In genomic region chr3:107472198-107472597, GRCm38 (mm10) we compare ENCODE assay signal across 8 mouse cellular contexts. TPM values are rescaled to one million over a fixed set of nuclear protein-coding genes. Genes with fewer than 3 reads are reported as not detected.
DNase-seq lines count a peak whose midpoint lies in the region; ATAC-seq lines count a peak whose summit lies in the region.

No protein-coding gene starts in this region.

- DNase-seq in frontal cortex, postnatal 14 days (ENCODE audit: low spot score in 2 of 2): no peak
- peak; percentile 31 for DNase-seq in 416B (ENCODE audit: low read depth)
- peak; percentile 49 for DNase-seq in adrenal gland, postnatal 25 days
- peak; percentile 69 for DNase-seq in intestine, embryonic 14.5 days (ENCODE audit: low spot score)
- peak; percentile 51 for DNase-seq in midbrain, embryonic 10.5 days (ENCODE audit: low spot score)

- no peak overlapping the region for H3K4me2 ChIP-seq in intestine, embryonic 14.5 days (ENCODE audit: low read length)
- no peak overlapping the region for H3K4me2 ChIP-seq in stomach, embryonic 16.5 days (ENCODE audit: low read depth, low read length)

- no peak overlapping the region for H3K9ac ChIP-seq in intestine, embryonic 14.5 days (ENCODE audit: low read length)
- H3K9ac ChIP-seq in stomach, embryonic 16.5 days (ENCODE audit: low read length): no peak overlapping the region

- H3K27me3 ChIP-seq in intestine, embryonic 14.5 days (replicated peaks; ENCODE audit: control insufficient read depth, insufficient read depth, low read length): no peaks in the 10 kb centered on the region; the same call in 1 of the 2 replicates
- H3K27me3 ChIP-seq in midbrain, embryonic 10.5 days (ENCODE audit: low read depth, poor library complexity, severe bottlenecking): 0 out of 2 replicates have a peak, but pooled peaks cover 9% of the 10 kb centered on the region
- no peaks in the 10 kb centered on the region for H3K27me3 ChIP-seq in stomach, embryonic 16.5 days (ENCODE audit: control insufficient read depth, insufficient read depth, low read length)

- WGBS in intestine, embryonic 14.5 days: 28% methylated on average over 6 of the region's 6 CpGs
- WGBS in midbrain, embryonic 10.5 days: 52% methylated on average over 6 of the region's 6 CpGs
- 31% methylated on average over 6 of the region's 6 CpGs for WGBS in stomach, embryonic 16.5 days

- H3K4me1 ChIP-seq in intestine, embryonic 14.5 days (replicated peaks; ENCODE audit: control insufficient read depth, insufficient read depth, low read length): no peaks in the 10 kb centered on the region
- H3K4me1 ChIP-seq in midbrain, embryonic 10.5 days: no peaks in the 10 kb centered on the region
- H3K4me1 ChIP-seq in stomach, embryonic 16.5 days (ENCODE audit: control insufficient read depth, insufficient read depth, low read length): no peaks in the 10 kb centered on the region

- no peaks in the 10 kb centered on the region for H3K9me3 ChIP-seq in intestine, embryonic 14.5 days (ENCODE audit: control insufficient read depth, low read length)
- H3K9me3 ChIP-seq in midbrain, embryonic 10.5 days (replicated peaks): no peaks in the 10 kb centered on the region
- no peaks in the 10 kb centered on the region for H3K9me3 ChIP-seq in stomach, embryonic 16.5 days (replicated peaks; ENCODE audit: control insufficient read depth, low read length)

- H3K4me3 ChIP-seq in intestine, embryonic 14.5 days (ENCODE audit: low read depth, low read length): no peak overlapping the region
- H3K4me3 ChIP-seq in midbrain, embryonic 10.5 days: no peak overlapping the region
- H3K4me3 ChIP-seq in stomach, embryonic 16.5 days (replicated peaks; ENCODE audit: low read length): no peak overlapping the region

- H3K36me3 ChIP-seq in intestine, embryonic 14.5 days (ENCODE audit: control insufficient read depth, insufficient read depth, low read length): no peaks in the 10 kb centered on the region
- no peaks in the 10 kb centered on the region for H3K36me3 ChIP-seq in midbrain, embryonic 10.5 days
- no peaks in the 10 kb centered on the region for H3K36me3 ChIP-seq in stomach, embryonic 16.5 days (ENCODE audit: control insufficient read depth, insufficient read depth, low read length)

- peak; percentile 45 for ATAC-seq in frontal cortex, adult (ENCODE audit: low TSS enrichment)
- peak; percentile 65; the same call in 1 of the 2 replicates for ATAC-seq in erythroblast, adult 5-6 weeks (replicated peaks; ENCODE audit: low FRiP score, poor library complexity, severe bottlenecking)
- ATAC-seq in intestine, embryonic 14.5 days (replicated peaks; ENCODE audit: low FRiP score, low TSS enrichment, low read depth): peak; percentile 63; the same call in 1 of the 2 replicates
- ATAC-seq in stomach, embryonic 16.5 days (ENCODE audit: insufficient read depth, low FRiP score): 0 out of 2 replicates have a peak, but pooled peaks have one; percentile 46

- no peak overlapping the region for H3K27ac ChIP-seq in intestine, embryonic 14.5 days (ENCODE audit: low read depth)
- no peak overlapping the region for H3K27ac ChIP-seq in midbrain, embryonic 10.5 days (replicated peaks)
- H3K27ac ChIP-seq in stomach, embryonic 16.5 days (ENCODE audit: low read length): no peak overlapping the region

RNA-seq across cellular contexts. Expression of gene Kcnc4, which starts 12.8 kb away (rescaled TPM):
- 7.6 and 8.3 TPM in 2 replicates for total RNA-seq in adrenal gland, postnatal 25 days (2021)
- total RNA-seq in erythroblast, adult 5-6 weeks (2015; ENCODE audit: low replicate concordance): not detected in 2 replicates
- total RNA-seq in erythroblast, adult 5-6 weeks (2017; ENCODE audit: low replicate concordance): not detected in 2 replicates
- polyA plus RNA-seq in intestine, embryonic 14.5 days (2014; fragmentation: Nextera tagmentation; extraction: Ambion mirVana): 0.09 TPM in 1 of 2 replicates, not detected in the other
- polyA plus RNA-seq in midbrain, embryonic 10.5 days (2016; fragmentation: Nextera tagmentation; extraction: Ambion mirVana): 0.10 TPM in 1 of 2 replicates, not detected in the other
- 0.14 TPM in 1 of 2 replicates, not detected in the other for polyA plus RNA-seq in stomach, embryonic 16.5 days (2015; fragmentation: Nextera tagmentation; extraction: Ambion mirVana)

RNA-seq across cellular contexts. Expression of gene Slc6a17, which starts 45.6 kb away (rescaled TPM):
- total RNA-seq in adrenal gland, postnatal 25 days (2021): 2.1 and 2.7 TPM in 2 replicates
- total RNA-seq in erythroblast, adult 5-6 weeks (2015; ENCODE audit: low replicate concordance): not detected in 2 replicates
- not detected in 2 replicates for total RNA-seq in erythroblast, adult 5-6 weeks (2017; ENCODE audit: low replicate concordance)
- 2.0 and 3.3 TPM in 2 replicates for polyA plus RNA-seq in intestine, embryonic 14.5 days (2014; fragmentation: Nextera tagmentation; extraction: Ambion mirVana)
- polyA plus RNA-seq in midbrain, embryonic 10.5 days (2016; fragmentation: Nextera tagmentation; extraction: Ambion mirVana): 1.4 and 1.6 TPM in 2 replicates
- 2.1 and 2.2 TPM in 2 replicates for polyA plus RNA-seq in stomach, embryonic 16.5 days (2015; fragmentation: Nextera tagmentation; extraction: Ambion mirVana)

Comparison
In these comparisons a context has a peak if more than half of its experiments do, and no peak if none do; other contexts are left out.
1. DNase-seq: peak in 416B (single experiment), adrenal gland, postnatal 25 days (single experiment), intestine, embryonic 14.5 days (single experiment) and midbrain, embryonic 10.5 days (single experiment); none in frontal cortex, postnatal 14 days (0 of 2).
2. Peak in every context shown above with its lines, with median percentiles within 50 percentile points of each other: ATAC-seq.